Mouse (Mus musculus): ENCODE data around the gene Plekhh1. TPM values are rescaled to one million over a fixed set of nuclear protein-coding genes. Genes with fewer than 3 reads are reported as not detected.
A peak's percentile ranks its signal among the peaks of the same experiment; 100 is the strongest.

The Plekhh1 gene
- polyA plus RNA-seq, 1 experiment from 2014 or later = 7.0 TPM

GRCm38 (mm10) chr12:79039708-79040107 is 10.7 kb downstream of the Plekhh1 start:
- Histone ChIP-seq H3K4me3 (replicated peaks) (no peak overlapping the region), H3K4me1 (no peaks in the 10 kb centered on the region), H3K9ac (no peak overlapping the region), H3K27ac (no peak overlapping the region), H3K4me2 (no peak overlapping the region), H3K36me3 (peaks cover 14% of the 10 kb centered on the region; the same call in 1 of the 2 replicates), H3K9me3 (replicated peaks) (no peaks in the 10 kb centered on the region), H3K27me3 (no peaks in the 10 kb centered on the region)
- WGBS = 73% methylated on average over 8 of the region's 8 CpGs
- no peak for ATAC-seq (replicated peaks; ENCODE audit: low FRiP score)

GRCm38 (mm10) chr12:79040201-79040827 is 11.4 kb downstream of the Plekhh1 start:
- Histone ChIP-seq H3K9me3 (replicated peaks) (no peaks in the 10 kb centered on the region), H3K36me3 (peaks cover 17% of the 10 kb centered on the region), H3K4me3 (replicated peaks) (no peak overlapping the region), H3K9ac (no peak overlapping the region), H3K4me1 (no peaks in the 10 kb centered on the region), H3K27me3 (no peaks in the 10 kb centered on the region), H3K27ac (no peak overlapping the region), H3K4me2 (no peak overlapping the region)
- no peak for ATAC-seq (replicated peaks; ENCODE audit: low FRiP score)
- 87% methylated on average over 11 of the region's 11 CpGs for WGBS

- Histone ChIP-seq H3K4me1 (no peaks in the 10 kb centered on the region), H3K4me2 (no peak overlapping the region), H3K36me3 (peaks cover 22% of the 10 kb centered on the region), H3K27me3 (no peaks in the 10 kb centered on the region), H3K9me3 (replicated peaks) (no peaks in the 10 kb centered on the region), H3K27ac (no peak overlapping the region), H3K4me3 (replicated peaks) (no peak overlapping the region), H3K9ac (no peak overlapping the region)
- no peak for ATAC-seq (replicated peaks; ENCODE audit: low FRiP score)
Measured at GRCm38 (mm10) chr12:79041436-79041835, 12.5 kb downstream of the Plekhh1 start.

- 49% methylated on average over 8 of the region's 8 CpGs for WGBS
- Histone ChIP-seq H3K27me3 (no peaks in the 10 kb centered on the region), H3K4me1 (no peaks in the 10 kb centered on the region), H3K36me3 (peaks cover 29% of the 10 kb centered on the region), H3K9ac (no peak overlapping the region), H3K4me2 (no peak overlapping the region), H3K4me3 (replicated peaks) (no peak overlapping the region), H3K27ac (no peak overlapping the region), H3K9me3 (replicated peaks) (no peaks in the 10 kb centered on the region)
- peak; percentile 70; the same call in 1 of the 2 replicates for ATAC-seq (replicated peaks; ENCODE audit: low FRiP score)
Measured at GRCm38 (mm10) chr12:79044668-79045067, 15.7 kb downstream of the Plekhh1 start.

GRCm38 (mm10) chr12:79046171-79046570 is 17.2 kb downstream of the Plekhh1 start:
- WGBS = 62% methylated on average over 6 of the region's 6 CpGs
- Histone ChIP-seq H3K4me2 (no peak overlapping the region), H3K4me1 (no peaks in the 10 kb centered on the region), H3K9ac (no peak overlapping the region), H3K36me3 (peaks cover 36% of the 10 kb centered on the region), H3K27ac (no peak overlapping the region), H3K4me3 (replicated peaks) (no peak overlapping the region), H3K9me3 (replicated peaks) (no peaks in the 10 kb centered on the region), H3K27me3 (no peaks in the 10 kb centered on the region)
- ATAC-seq (replicated peaks; ENCODE audit: low FRiP score) = no peak

- Histone ChIP-seq H3K4me1 (no peaks in the 10 kb centered on the region), H3K36me3 (peaks cover 27% of the 10 kb centered on the region), H3K4me2 (no peak overlapping the region), H3K27ac (no peak overlapping the region), H3K9ac (no peak overlapping the region), H3K4me3 (replicated peaks) (no peak overlapping the region), H3K9me3 (replicated peaks) (no peaks in the 10 kb centered on the region), H3K27me3 (no peaks in the 10 kb centered on the region)
- 91% methylated on average over 7 of the region's 7 CpGs for WGBS
- ATAC-seq (replicated peaks; ENCODE audit: low FRiP score) = no peak
Measured at GRCm38 (mm10) chr12:79047203-79047602, 18.2 kb downstream of the Plekhh1 start.

GRCm38 (mm10) chr12:79048898-79049297 is 19.9 kb downstream of the Plekhh1 start:
- Histone ChIP-seq H3K9ac (no peak overlapping the region), H3K27me3 (no peaks in the 10 kb centered on the region), H3K4me1 (no peaks in the 10 kb centered on the region), H3K27ac (no peak overlapping the region), H3K36me3 (peaks cover 28% of the 10 kb centered on the region), H3K4me3 (replicated peaks) (no peak overlapping the region), H3K4me2 (no peak overlapping the region), H3K9me3 (replicated peaks) (no peaks in the 10 kb centered on the region)
- ATAC-seq (replicated peaks; ENCODE audit: low FRiP score) = no peak
- 82% methylated on average over 1 of the region's 1 CpGs for WGBS

GRCm38 (mm10) chr12:79049807-79050206 is 20.8 kb downstream of the Plekhh1 start:
- H3K27ac ChIP-seq = no peak overlapping the region
- no peak overlapping the region for H3K9ac ChIP-seq
- WGBS = 68% methylated on average over 2 of the region's 2 CpGs
- no peaks in the 10 kb centered on the region for H3K9me3 ChIP-seq (replicated peaks)
- peaks cover 37% of the 10 kb centered on the region for H3K36me3 ChIP-seq
- ATAC-seq (replicated peaks; ENCODE audit: low FRiP score) = no peak
- H3K27me3 ChIP-seq = no peaks in the 10 kb centered on the region
- H3K4me3 ChIP-seq (replicated peaks) = no peak overlapping the region
- no peaks in the 10 kb centered on the region for H3K4me1 ChIP-seq
- H3K4me2 ChIP-seq = no peak overlapping the region

- no peak overlapping the region for H3K4me3 ChIP-seq (replicated peaks)
- ATAC-seq (replicated peaks; ENCODE audit: low FRiP score) = no peak
Measured at GRCm38 (mm10) chr12:79050545-79051212, 21.7 kb downstream of the Plekhh1 start.

GRCm38 (mm10) chr12:79052073-79052472 is 23.1 kb downstream of the Plekhh1 start:
- Histone ChIP-seq H3K4me1 (no peaks in the 10 kb centered on the region), H3K36me3 (peaks cover 37% of the 10 kb centered on the region), H3K9ac (no peak overlapping the region), H3K27me3 (no peaks in the 10 kb centered on the region), H3K4me2 (no peak overlapping the region), H3K4me3 (replicated peaks) (no peak overlapping the region), H3K9me3 (replicated peaks) (no peaks in the 10 kb centered on the region), H3K27ac (no peak overlapping the region)
- no peak for ATAC-seq (replicated peaks; ENCODE audit: low FRiP score)
- WGBS = 83% methylated on average over 2 of the region's 2 CpGs

More at GRCm38 (mm10) chr12:79050545-79051212, 21.7 kb downstream of the Plekhh1 start:
- Histone ChIP-seq H3K9me3 (replicated peaks) (no peaks in the 10 kb centered on the region), H3K27ac (no peak overlapping the region), H3K4me2 (no peak overlapping the region), H3K4me1 (no peaks in the 10 kb centered on the region), H3K9ac (no peak overlapping the region), H3K27me3 (no peaks in the 10 kb centered on the region), H3K36me3 (peaks cover 40% of the 10 kb centered on the region)
- WGBS = 86% methylated on average over 3 of the region's 3 CpGs

- Histone ChIP-seq H3K4me1 (no peaks in the 10 kb centered on the region), H3K9ac (no peak overlapping the region), H3K27me3 (no peaks in the 10 kb centered on the region), H3K36me3 (peaks cover 34% of the 10 kb centered on the region), H3K4me2 (no peak overlapping the region), H3K27ac (no peak overlapping the region), H3K9me3 (replicated peaks) (no peaks in the 10 kb centered on the region), H3K4me3 (replicated peaks) (no peak overlapping the region)
- WGBS = 87% methylated on average over 7 of the region's 7 CpGs
- ATAC-seq (replicated peaks; ENCODE audit: low FRiP score) = no peak
Measured at GRCm38 (mm10) chr12:79055276-79055675, 26.3 kb downstream of the Plekhh1 start.

- 80% methylated on average over 6 of the region's 6 CpGs for WGBS
- H3K27me3 ChIP-seq = no peaks in the 10 kb centered on the region
Measured at GRCm38 (mm10) chr12:79059573-79059972, 30.6 kb downstream of the Plekhh1 start.

More at GRCm38 (mm10) chr12:79059573-79059972, 30.6 kb downstream of the Plekhh1 start:
- Histone ChIP-seq H3K4me2 (no peak overlapping the region), H3K9me3 (replicated peaks) (no peaks in the 10 kb centered on the region), H3K27ac (no peak overlapping the region), H3K36me3 (peaks cover 28% of the 10 kb centered on the region), H3K4me3 (replicated peaks) (no peak overlapping the region), H3K4me1 (no peaks in the 10 kb centered on the region), H3K9ac (no peak overlapping the region)
- ATAC-seq (replicated peaks; ENCODE audit: low FRiP score) = no peak

All from kidney, embryonic 15.5 days (tissue).